ENCODE assay signal across 8 mouse cellular contexts in the genomic region with DNA sequence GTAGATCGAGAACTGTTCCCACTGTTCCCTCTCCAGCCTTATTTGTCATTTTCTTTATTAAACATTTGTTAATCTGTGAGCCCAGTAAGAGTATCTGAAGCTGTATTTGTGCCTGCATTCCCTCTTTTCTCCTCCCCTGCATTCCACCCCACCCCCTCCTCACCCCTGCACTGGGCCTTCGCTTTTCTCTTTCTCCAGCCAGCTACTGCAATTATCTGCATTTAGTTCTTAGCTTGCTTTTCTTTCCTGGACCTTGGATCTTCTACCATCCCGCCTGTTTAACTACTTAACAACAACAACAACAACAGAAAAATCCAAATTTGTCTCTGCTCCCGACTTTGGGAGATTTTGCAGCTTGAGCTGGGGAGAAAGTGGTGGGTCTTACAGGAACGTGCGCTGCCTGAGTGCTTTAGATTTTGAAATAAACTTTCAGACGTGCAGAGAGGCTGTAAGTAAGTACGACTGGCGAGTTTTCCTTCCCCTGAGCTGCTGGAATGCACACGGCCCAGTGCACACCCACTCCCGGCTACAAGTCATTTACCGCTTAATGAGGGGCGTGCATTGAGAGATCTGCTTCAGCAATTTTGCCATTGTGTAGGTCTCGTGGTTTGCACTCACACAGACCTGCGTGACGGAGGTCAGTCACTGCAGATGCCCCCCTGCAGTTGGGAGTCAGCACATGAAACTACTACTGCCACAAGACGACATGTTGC. TPM values are rescaled to one million over a fixed set of nuclear protein-coding genes. Genes with fewer than 3 reads are reported as not detected.
DNase-seq lines count a peak whose midpoint lies in the region; ATAC-seq and TF ChIP-seq lines count a peak whose summit lies in the region.

No protein-coding gene starts in this region.

- peak overlapping the region; percentile 2; the same call in 1 of the 2 replicates for H3K27ac ChIP-seq in lung, postnatal 0 days (ENCODE audit: low read length)
- peak overlapping the region; percentile 30; the same call in 1 of the 2 replicates for H3K27ac ChIP-seq in hindbrain, embryonic 15.5 days (replicated peaks)
- H3K27ac ChIP-seq in limb, embryonic 11.5 days (replicated peaks; ENCODE audit: low read depth, low read length) = no peak overlapping the region; the same call in 1 of the 2 replicates
- peak overlapping the region; percentile 53; the same call in 1 of the 2 replicates for H3K27ac ChIP-seq in stomach, postnatal 0 days (replicated peaks)
- H3K27ac ChIP-seq in thymus, adult 2 months (ENCODE audit: control insufficient read depth, insufficient read depth, low read length) = no peak overlapping the region

- H3K9me3 ChIP-seq in lung, postnatal 0 days (ENCODE audit: low read length) = no peaks in the 10 kb centered on the region
- no peaks in the 10 kb centered on the region for H3K9me3 ChIP-seq in hindbrain, embryonic 15.5 days
- no peaks in the 10 kb centered on the region for H3K9me3 ChIP-seq in limb, embryonic 11.5 days (ENCODE audit: control insufficient read depth, low read length)
- H3K9me3 ChIP-seq in stomach, postnatal 0 days (ENCODE audit: control insufficient read depth, low read length) = no peaks in the 10 kb centered on the region

- 35% methylated on average over 17 of the region's 17 CpGs for WGBS in lung, postnatal 0 days
- 19% methylated on average over 17 of the region's 17 CpGs for WGBS in hindbrain, embryonic 15.5 days
- 40% methylated on average over 17 of the region's 17 CpGs for WGBS in limb, embryonic 11.5 days
- WGBS in stomach, postnatal 0 days = 23% methylated on average over 17 of the region's 17 CpGs
- 88% methylated on average over 17 of the region's 17 CpGs for WGBS in thymus, adult 2 months

- no peak overlapping the region for H3K9ac ChIP-seq in lung, postnatal 0 days (replicated peaks; ENCODE audit: low read depth)
- no peak overlapping the region for H3K9ac ChIP-seq in hindbrain, embryonic 15.5 days
- no peak overlapping the region for H3K9ac ChIP-seq in limb, embryonic 11.5 days (ENCODE audit: low read length)
- H3K9ac ChIP-seq in stomach, postnatal 0 days (ENCODE audit: low read length) = peak overlapping the region; percentile 32; the same call in 1 of the 2 replicates

- H3K36me3 ChIP-seq in lung, postnatal 0 days (ENCODE audit: insufficient read depth, low read length) = no peaks in the 10 kb centered on the region
- no peaks in the 10 kb centered on the region for H3K36me3 ChIP-seq in hindbrain, embryonic 15.5 days
- no peaks in the 10 kb centered on the region for H3K36me3 ChIP-seq in limb, embryonic 11.5 days (ENCODE audit: control insufficient read depth, insufficient read depth, low read length)
- H3K36me3 ChIP-seq in stomach, postnatal 0 days (ENCODE audit: control insufficient read depth, insufficient read depth, low read length) = no peaks in the 10 kb centered on the region
- no peaks in the 10 kb centered on the region for H3K36me3 ChIP-seq in thymus, adult 2 months (ENCODE audit: control insufficient read depth, insufficient read depth, low read length)

- TF ChIP-seq EP300 in lung, postnatal 0 days (IDR thresholded peaks at IDR 0.05) = no peak
- no peak for TF ChIP-seq EP300 in stomach, postnatal 0 days (optimal IDR thresholded peaks at IDR 0.05)

- H3K4me1 ChIP-seq in lung, postnatal 0 days (ENCODE audit: insufficient read depth, low read depth, low read length) = 0 out of 2 replicates have a peak, but pooled peaks cover 5% of the 10 kb centered on the region
- peaks cover 9% of the 10 kb centered on the region for H3K4me1 ChIP-seq in hindbrain, embryonic 15.5 days (replicated peaks)
- 0 out of 2 replicates have a peak, but pooled peaks cover 2% of the 10 kb centered on the region for H3K4me1 ChIP-seq in limb, embryonic 11.5 days (ENCODE audit: control insufficient read depth, insufficient read depth, low read length)
- no peaks in the 10 kb centered on the region for H3K4me1 ChIP-seq in stomach, postnatal 0 days (replicated peaks; ENCODE audit: control insufficient read depth, insufficient read depth)
- no peaks in the 10 kb centered on the region for H3K4me1 ChIP-seq in thymus, adult 2 months (replicated peaks; ENCODE audit: control insufficient read depth, insufficient read depth, low read length)

- TF ChIP-seq POLR2A in thymus, adult 2 months (IDR thresholded peaks at IDR 0.05; ENCODE audit: control insufficient read depth, extremely low read depth, insufficient read depth, low read length, poor library complexity) = no peak

- TF ChIP-seq CTCF in lung, postnatal 0 days (IDR thresholded peaks at IDR 0.05) = no peak
- TF ChIP-seq CTCF in stomach, postnatal 0 days (IDR thresholded peaks at IDR 0.05; ENCODE audit: low read depth) = no peak
- no peak for TF ChIP-seq CTCF in thymus, adult 2 months (IDR thresholded peaks at IDR 0.05; ENCODE audit: borderline replicate concordance, control insufficient read depth, extremely low read depth, insufficient read depth, low read length, poor library complexity)

- peak; percentile 40; the same call in 1 of the 2 replicates for ATAC-seq in lung, postnatal 0 days
- ATAC-seq in hindbrain, embryonic 15.5 days (ENCODE audit: low FRiP score, low read depth) = no peak
- ATAC-seq in limb, embryonic 11.5 days (ENCODE audit: insufficient number of reproducible peaks, low FRiP score, low TSS enrichment, low read depth) = no peak
- no peak for ATAC-seq in stomach, postnatal 0 days (ENCODE audit: low FRiP score, low TSS enrichment)

- H3K4me2 ChIP-seq in lung, postnatal 0 days (replicated peaks; ENCODE audit: low read depth, low read length) = no peak overlapping the region
- 0 out of 2 replicates have a peak overlapping the region, but pooled peaks have one; percentile 24 for H3K4me2 ChIP-seq in hindbrain, embryonic 15.5 days
- H3K4me2 ChIP-seq in limb, embryonic 11.5 days (ENCODE audit: low read depth, severe bottlenecking) = no peak overlapping the region
- H3K4me2 ChIP-seq in stomach, postnatal 0 days (replicated peaks; ENCODE audit: low read depth) = peak overlapping the region; percentile 28

- no peaks in the 10 kb centered on the region for H3K27me3 ChIP-seq in lung, postnatal 0 days (replicated peaks; ENCODE audit: insufficient read depth, low read length)
- no peaks in the 10 kb centered on the region for H3K27me3 ChIP-seq in hindbrain, embryonic 15.5 days
- no peaks in the 10 kb centered on the region for H3K27me3 ChIP-seq in limb, embryonic 11.5 days (ENCODE audit: control insufficient read depth, insufficient read depth, low read length)
- H3K27me3 ChIP-seq in stomach, postnatal 0 days (ENCODE audit: control insufficient read depth, insufficient read depth, low read length) = no peaks in the 10 kb centered on the region
- no peaks in the 10 kb centered on the region for H3K27me3 ChIP-seq in thymus, adult 2 months (ENCODE audit: control insufficient read depth, insufficient read depth, low read length)

- DNase-seq in lung, postnatal 0 days (ENCODE audit: low spot score) = peak; percentile 48
- no peak for DNase-seq in lung, postnatal 25 days (ENCODE audit: low spot score)
- peak; percentile 30 for DNase-seq in limb, embryonic 11.5 days (ENCODE audit: low spot score)
- DNase-seq in stomach, postnatal 0 days (ENCODE audit: low spot score) = no peak
- DNase-seq in thymus, adult 2 months = no peak
- DNase-seq in frontal cortex, adult 2 months (ENCODE audit: extremely low spot score in 1 of 2, low spot score in 1 of 2) = no peak
- DNase-seq in B cell, adult 2 months = no peak

- no peak overlapping the region for H3K4me3 ChIP-seq in lung, postnatal 0 days (ENCODE audit: low read depth, low read length)
- H3K4me3 ChIP-seq in hindbrain, embryonic 15.5 days = no peak overlapping the region
- H3K4me3 ChIP-seq in limb, embryonic 11.5 days (ENCODE audit: low read depth, low read length) = no peak overlapping the region
- H3K4me3 ChIP-seq in stomach, postnatal 0 days (ENCODE audit: low read depth, low read length) = no peak overlapping the region
- H3K4me3 ChIP-seq in thymus, adult 2 months (ENCODE audit: control insufficient read depth, insufficient read depth, low read length) = no peak overlapping the region

RNA-seq across cellular contexts. Expression of a gene that starts 13.5 kb away (rescaled TPM):
- 13.0 and 13.2 TPM in 2 replicates for polyA plus RNA-seq in lung, postnatal 0 days (2015; fragmentation: Nextera tagmentation; extraction: Ambion mirVana)
- 4.9 and 5.8 TPM in 2 replicates for polyA plus RNA-seq in hindbrain, embryonic 15.5 days (2015; fragmentation: Nextera tagmentation; extraction: Ambion mirVana)
- 12.0 and 12.2 TPM in 2 replicates for polyA plus RNA-seq in limb, embryonic 11.5 days (2014; fragmentation: Nextera tagmentation; extraction: Ambion mirVana)
- 3.9 and 4.5 TPM in 2 replicates for polyA plus RNA-seq in stomach, postnatal 0 days (2015; fragmentation: Nextera tagmentation; extraction: Ambion mirVana)
- polyA plus RNA-seq in thymus, adult 2 months (2012; rRNA removed) = 5.9 and 7.0 TPM in 2 replicates
- 24.7 and 25.3 TPM in 2 replicates for polyA plus RNA-seq in frontal cortex, adult 2 months (2012; rRNA removed)

Comparison
In these comparisons a context has a peak if more than half of its experiments do, and no peak if none do; other contexts are left out.
1. DNase-seq: peak in lung, postnatal 0 days (single experiment) and limb, embryonic 11.5 days (single experiment); none in lung, postnatal 25 days (single experiment), stomach, postnatal 0 days (single experiment), thymus, adult 2 months (single experiment), frontal cortex, adult 2 months (0 of 2) and B cell, adult 2 months (0 of 2).
2. H3K27ac ChIP-seq: peak in lung, postnatal 0 days (single experiment), hindbrain, embryonic 15.5 days (single experiment) and stomach, postnatal 0 days (single experiment); none in limb, embryonic 11.5 days (single experiment) and thymus, adult 2 months (single experiment).
3. H3K4me2 ChIP-seq: peak in hindbrain, embryonic 15.5 days (single experiment) and stomach, postnatal 0 days (single experiment); none in lung, postnatal 0 days (single experiment) and limb, embryonic 11.5 days (single experiment).